Mouse (Mus musculus) lung, postnatal 14 days (tissue): Measurements from ENCODE around the gene Vmn2r71.

Experiments
- DNase-seq: peaks from one replicate; pipeline ENCODE4 v3.0.0; 2021

The Vmn2r71 gene

DNA sequence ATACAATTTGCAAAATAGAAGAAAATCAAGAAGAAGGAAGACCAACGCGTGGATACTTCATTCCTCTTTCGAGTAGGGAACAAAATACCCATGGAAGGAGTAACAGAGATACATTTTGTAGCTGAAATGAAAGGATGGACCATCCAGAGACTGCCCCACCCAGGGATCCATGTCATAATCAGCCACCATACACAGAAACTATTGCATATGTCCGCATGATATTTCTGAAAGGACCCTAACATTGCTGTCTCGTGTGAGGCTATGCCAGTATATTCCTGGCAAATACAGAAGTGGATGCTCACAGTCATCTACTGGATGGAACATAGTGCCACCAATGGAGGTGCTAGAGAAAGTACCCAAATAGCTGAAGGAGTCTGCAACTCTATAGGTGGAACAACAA, at the start of gene Vmn2r71:
Gene Vmn2r71 (plus strand): TSS at position 301 of the 400 bp plus-strand sequence.
- no peak for DNase-seq

DNA sequence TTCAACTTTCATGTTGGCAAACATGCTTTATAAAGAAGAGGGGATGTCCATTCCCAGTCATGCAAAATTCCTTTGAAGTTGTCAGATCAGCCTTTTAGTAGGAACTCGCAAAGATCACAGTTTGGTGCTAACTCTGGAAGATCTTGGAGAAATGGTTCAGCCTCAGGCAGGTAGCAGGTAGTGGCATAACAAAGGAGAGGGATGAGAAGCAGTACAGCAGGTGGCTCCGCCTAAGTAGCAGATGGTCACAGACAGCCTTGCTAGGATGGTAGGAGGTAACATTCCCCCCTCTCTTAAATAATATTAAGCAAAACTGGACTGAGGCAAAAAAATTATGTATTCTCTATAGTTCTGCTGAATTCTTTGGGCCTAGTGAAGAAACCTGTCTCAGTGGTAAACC, 20.8 kb upstream of the Vmn2r71 start:
- no peak for DNase-seq

DNA sequence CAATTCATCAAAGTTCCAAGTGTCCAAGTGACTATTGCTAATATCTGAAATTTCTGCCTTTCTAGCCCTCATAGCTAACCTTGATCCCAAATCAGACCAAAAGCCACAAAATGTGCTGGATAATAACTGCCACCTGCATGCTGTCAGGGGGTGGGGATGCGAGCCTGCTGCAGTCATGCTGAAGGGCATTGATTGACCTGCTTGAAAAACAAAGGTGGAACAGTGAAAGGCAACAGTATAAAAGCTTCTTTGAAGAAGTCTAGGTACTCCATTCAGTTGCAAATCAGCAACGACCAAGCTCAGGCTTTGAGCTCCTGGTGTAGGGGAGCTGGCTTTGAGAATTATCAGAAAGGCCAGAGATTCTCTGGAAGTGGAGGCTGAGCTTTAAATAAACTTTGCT, 19.8 kb upstream of the Vmn2r71 start:
- DNase-seq = no peak

DNA sequence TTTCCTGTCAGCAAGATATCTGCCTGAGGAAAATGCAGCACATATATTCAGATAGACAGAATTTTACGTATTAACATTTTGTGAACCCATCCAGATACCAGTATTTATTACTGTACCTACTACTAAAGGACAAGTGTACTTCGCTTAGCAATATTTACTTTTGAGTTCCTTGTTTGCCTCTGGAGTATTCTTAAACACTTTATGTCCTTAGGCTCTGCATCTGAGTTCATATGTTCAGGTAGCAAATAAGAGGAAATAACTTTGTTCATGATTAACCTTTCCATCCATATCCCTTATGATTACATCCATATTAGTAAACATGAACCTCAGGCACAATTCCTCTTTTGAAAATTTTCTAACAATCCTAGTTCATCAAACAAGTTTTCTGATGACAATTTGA, 6.2 kb downstream of the Vmn2r71 start, which contains the start of gene Vmn2r70:
Gene Vmn2r70 (minus strand): TSS at position 101 of the 400 bp plus-strand sequence.
- DNase-seq = no peak
